Mouse (Mus musculus) hindbrain, postnatal 0 days (tissue): ENCODE measurements around the gene Lamp1. TPM values are rescaled to one million over a fixed set of nuclear protein-coding genes. Genes with fewer than 3 reads are reported as not detected.
A peak's percentile ranks its signal among the peaks of the same experiment; 100 is the strongest.
"Not testable (repeated sequence)": the region's sequence is repeated elsewhere in the genome, so short reads cannot be mapped to it uniquely, and the experiment has no call there.

Source experiments
- ATAC-seq: fragments of 200-750 bp; cut with Nextera tagmentation; 2 replicates; pipeline ENCODE4 v1.8.0; 2017; ENCODE audit warnings: mild to moderate bottlenecking, moderate TSS enrichment, moderate library complexity
- DNase-seq: peaks from one replicate; pipeline ENCODE4 v3.0.0-alpha.2; 2015; ENCODE audit warnings: low spot score
- H3K27ac ChIP-seq: fragments of 300-500 bp; sonication (generic); 2 replicates; pipeline ENCODE4 v1.5.1; 2014; ENCODE audit warnings: mild to moderate bottlenecking
- H3K27me3 ChIP-seq: fragments of 300-500 bp; sonication (generic); 2 replicates; pipeline ENCODE4 v1.6.1; 2014; ENCODE audit warnings: low read length, mixed read lengths; ENCODE audit not compliant: insufficient read depth
- H3K36me3 ChIP-seq: fragments of 300-500 bp; sonication (generic); 2 replicates; pipeline ENCODE4 v1.6.1; 2014; ENCODE audit warnings: low read length, mixed read lengths; ENCODE audit not compliant: insufficient read depth
- H3K4me1 ChIP-seq: fragments of 300-500 bp; sonication (generic); 2 replicates; pipeline ENCODE4 v1.6.1; 2014; ENCODE audit warnings: antibody characterized with exemption, low read length, mixed read lengths; ENCODE audit not compliant: insufficient read depth
- H3K4me2 ChIP-seq: fragments of 300-500 bp; sonication (generic); 2 replicates; pipeline ENCODE4 v1.6.1; 2014; ENCODE audit warnings: low read depth, mild to moderate bottlenecking, low read length, moderate library complexity, mixed read lengths
- H3K4me3 ChIP-seq: fragments of 300-500 bp; sonication (generic); 2 replicates; pipeline ENCODE4 v1.5.1; 2014; ENCODE audit warnings: low read length
- H3K9ac ChIP-seq: fragments of 300-500 bp; sonication (generic); replicated peaks from 2 replicates; pipeline ENCODE4 v1.6.1; 2014; ENCODE audit warnings: mild to moderate bottlenecking, low read length, moderate library complexity, mixed read lengths
- H3K9me3 ChIP-seq: fragments of 300-500 bp; sonication (generic); 2 replicates; pipeline ENCODE4 v1.6.1; 2016; ENCODE audit warnings: low read length, mixed read lengths
- CTCF ChIP-seq: IDR thresholded peaks from 2 replicates; pipeline ENCODE4 v1.5.1; 2016; ENCODE audit warnings: antibody characterized with exemption, control low read depth, low read depth
- WGBS: fragments of 180-500 bp; shearing (Covaris S2); extraction: QIAGEN DNeasy Blood & Tissue Kit; methylation state at CpG from one replicate; pipeline ENCODE4 v1.1.7; 2014; 5-methylcytosine and 5-hydroxymethylcytosine counted together
- polyA plus RNA-seq: library from polyadenylated mRNA; unstranded; fragments of >200 nt; fragmentation: Nextera tagmentation; extraction: Ambion mirVana; gene quantifications from 2 replicates; pipeline ENCODE4 v1.2.1, GENCODE M21; 2015
- total RNA-seq: library from RNA; depleted of rRNA; stranded (reverse); fragments of >200 nt; gene quantifications from 2 replicates; pipeline ENCODE4 v1.2.3, GENCODE M21; 2014

Lamp1 gene
- total and polyA plus RNA-seq, 2 experiments from 2014 or later, result 341 to 402 TPM

GRCm38 (mm10) chr8:13120882-13121665 is 37.9 kb upstream of the Lamp1 start:
- 86% methylated on average over 7 of the region's 7 CpGs for WGBS
- H3K4me1 ChIP-seq, result no peaks in the 10 kb centered on the region
- H3K36me3 ChIP-seq, result peaks cover 34% of the 10 kb centered on the region
- no peak for DNase-seq
- no peak for TF ChIP-seq CTCF
- no peak overlapping the region for H3K4me3 ChIP-seq
- H3K9ac ChIP-seq, result no peak overlapping the region
- ATAC-seq, result no peak
- no peaks in the 10 kb centered on the region for H3K9me3 ChIP-seq
- H3K27ac ChIP-seq, result no peak overlapping the region
- no peak overlapping the region for H3K4me2 ChIP-seq
- H3K27me3 ChIP-seq, result no peaks in the 10 kb centered on the region

GRCm38 (mm10) chr8:13122887-13123421 is 36.0 kb upstream of the Lamp1 start:
- 95% methylated on average over 7 of the region's 7 CpGs for WGBS

DNA sequence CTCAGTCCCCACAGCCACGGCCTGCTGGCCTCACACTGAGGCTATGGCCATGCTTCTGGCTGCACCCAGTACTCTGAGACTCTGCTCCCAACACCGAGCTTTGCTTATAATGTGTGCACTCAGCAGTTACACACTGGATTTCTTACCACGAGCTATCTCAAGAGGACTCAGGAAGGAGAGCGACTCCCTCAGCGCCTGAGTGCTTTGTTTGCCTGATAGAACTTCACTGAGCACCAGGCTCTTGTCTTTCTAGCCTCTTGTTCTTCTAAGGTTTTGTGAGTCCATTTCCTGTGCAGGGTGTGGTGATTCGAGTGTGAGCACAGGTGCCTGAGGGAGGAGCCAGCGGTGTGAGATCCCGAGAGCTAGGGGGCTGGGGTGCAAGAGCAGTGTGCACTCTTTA is 34.1 kb upstream of the Lamp1 start:
- H3K9ac ChIP-seq, result no peak overlapping the region
- no peaks in the 10 kb centered on the region for H3K9me3 ChIP-seq
- H3K27me3 ChIP-seq, result no peaks in the 10 kb centered on the region
- H3K4me2 ChIP-seq, result no peak overlapping the region
- H3K4me3 ChIP-seq, result no peak overlapping the region
- 93% methylated on average over 8 of the region's 8 CpGs for WGBS
- no peaks in the 10 kb centered on the region for H3K4me1 ChIP-seq
- DNase-seq, result no peak
- ATAC-seq, result no peak
- H3K36me3 ChIP-seq, result peaks cover 51% of the 10 kb centered on the region
- no peak overlapping the region for H3K27ac ChIP-seq
- TF ChIP-seq CTCF, result no peak

More at GRCm38 (mm10) chr8:13122887-13123421, 36.0 kb upstream of the Lamp1 start:
- Histone ChIP-seq H3K36me3 (peaks cover 42% of the 10 kb centered on the region), H3K4me2 (no peak overlapping the region), H3K27ac (no peak overlapping the region), H3K9me3 (no peaks in the 10 kb centered on the region), H3K27me3 (no peaks in the 10 kb centered on the region), H3K4me3 (no peak overlapping the region), H3K4me1 (no peaks in the 10 kb centered on the region), H3K9ac (no peak overlapping the region)
- DNase-seq (no peak), ATAC-seq (no peak)
- TF ChIP-seq CTCF, result no peak

- H3K27me3 ChIP-seq, H3K4me1 ChIP-seq, H3K9ac ChIP-seq, ATAC-seq, H3K4me2 ChIP-seq, H3K27ac ChIP-seq, H3K4me3 ChIP-seq, H3K9me3 ChIP-seq: not testable (repeated sequence)
- peak; percentile 71 for DNase-seq
- peaks cover 80% of the 10 kb centered on the region for H3K36me3 ChIP-seq
- TF ChIP-seq CTCF, result peak; percentile 68
- WGBS, result 70% methylated on average over 9 of the region's 9 CpGs
Observed at GRCm38 (mm10) chr8:13132220-13132619, 26.7 kb upstream of the Lamp1 start.

GRCm38 (mm10) chr8:13139641-13140182 is 19.2 kb upstream of the Lamp1 start:
- Histone ChIP-seq H3K4me1 (no peaks in the 10 kb centered on the region), H3K27ac (no peak overlapping the region), H3K4me2 (no peak overlapping the region), H3K9ac (no peak overlapping the region), H3K27me3 (no peaks in the 10 kb centered on the region), H3K9me3 (no peaks in the 10 kb centered on the region), H3K4me3 (no peak overlapping the region), H3K36me3 (peaks cover 88% of the 10 kb centered on the region)
- WGBS, result 95% methylated on average over 6 of the region's 6 CpGs
- ATAC-seq (no peak), DNase-seq (no peak)
- no peak for TF ChIP-seq CTCF

GRCm38 (mm10) chr8:13141681-13142080 is 17.3 kb upstream of the Lamp1 start:
- H3K27me3 ChIP-seq, result no peaks in the 10 kb centered on the region
- H3K4me1 ChIP-seq, result no peaks in the 10 kb centered on the region
- no peak for DNase-seq
- H3K27ac ChIP-seq, result no peak overlapping the region
- WGBS, result 92% methylated on average over 5 of the region's 5 CpGs
- no peak for ATAC-seq
- no peak for TF ChIP-seq CTCF
- H3K4me3 ChIP-seq, result no peak overlapping the region
- peaks cover 88% of the 10 kb centered on the region for H3K36me3 ChIP-seq
- no peak overlapping the region for H3K9ac ChIP-seq
- H3K9me3 ChIP-seq, result no peaks in the 10 kb centered on the region
- no peak overlapping the region for H3K4me2 ChIP-seq

DNA sequence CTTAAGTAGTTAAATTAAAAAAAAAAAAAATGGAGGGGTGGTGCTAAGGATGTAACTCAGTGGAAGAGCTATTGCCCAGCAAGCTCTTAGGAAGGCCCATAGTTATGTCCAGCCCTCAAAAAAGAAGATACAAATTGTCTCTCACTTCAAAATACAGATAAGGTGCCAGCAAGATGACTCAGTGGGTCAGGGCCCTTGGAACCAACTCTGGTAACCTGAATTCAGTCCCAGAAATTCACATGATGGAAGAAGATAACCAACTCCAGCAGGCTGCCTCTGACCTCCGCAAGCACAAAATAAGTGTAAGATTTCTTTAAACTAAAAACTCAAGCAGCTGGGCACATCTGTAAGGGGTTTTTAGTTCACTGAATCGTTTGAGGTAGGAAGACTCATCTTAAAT is 10.5 kb upstream of the Lamp1 start:
- no peak for ATAC-seq
- H3K36me3 ChIP-seq, result peaks cover 33% of the 10 kb centered on the region
- 98% methylated on average over 2 of the region's 2 CpGs for WGBS

More for the DNA sequence above, 10.5 kb upstream of the Lamp1 start:
- Histone ChIP-seq H3K4me2 (no peak overlapping the region), H3K4me3 (no peak overlapping the region), H3K9me3 (no peaks in the 10 kb centered on the region), H3K9ac (no peak overlapping the region), H3K4me1 (no peaks in the 10 kb centered on the region), H3K27me3 (no peaks in the 10 kb centered on the region), H3K27ac (no peak overlapping the region)
- no peak for DNase-seq
- TF ChIP-seq CTCF, result no peak
